In the genomic region with DNA sequence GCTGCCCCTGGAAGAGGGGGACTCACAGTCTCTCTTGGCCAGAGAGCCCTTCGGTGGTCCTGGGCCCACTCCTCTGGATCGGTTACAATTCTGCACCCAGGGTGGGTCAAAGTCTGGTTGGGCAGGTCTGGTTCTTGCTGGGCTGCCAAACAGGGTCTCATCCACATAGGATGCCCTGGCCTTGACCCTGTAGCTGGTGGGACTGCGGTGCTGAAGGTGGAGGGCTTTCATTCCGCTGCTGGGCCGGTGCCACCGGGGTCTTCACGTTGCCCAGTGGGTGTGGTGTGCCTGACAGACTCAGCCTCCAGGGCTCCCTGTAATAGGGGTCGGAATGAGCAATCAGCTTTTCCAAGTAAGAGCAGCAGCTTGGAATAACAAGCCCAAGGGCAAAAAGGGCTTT, we compare ENCODE assay signal across 8 mouse cellular contexts. TPM values are rescaled to one million over a fixed set of nuclear protein-coding genes. Genes with fewer than 3 reads are reported as not detected.
DNase-seq lines count a peak whose midpoint lies in the region; ATAC-seq and TF ChIP-seq lines count a peak whose summit lies in the region.

No protein-coding gene starts in this region.

- no peak for ATAC-seq in heart, embryonic 12.5 days (ENCODE audit: insufficient number of reproducible peaks, low FRiP score)
- no peak for ATAC-seq in forebrain, postnatal 0 days

- WGBS in heart, embryonic 12.5 days = 52% methylated on average over 8 of the region's 8 CpGs
- WGBS in forebrain, postnatal 0 days = 42% methylated on average over 8 of the region's 8 CpGs
- WGBS in macrophage (ENCODE audit: missing documents) = 84% methylated on average over 8 of the region's 8 CpGs

- no peaks in the 10 kb centered on the region for H3K27me3 ChIP-seq in heart, embryonic 12.5 days (replicated peaks)
- H3K27me3 ChIP-seq in forebrain, postnatal 0 days (ENCODE audit: insufficient read depth, low read length) = no peaks in the 10 kb centered on the region

- H3K36me3 ChIP-seq in heart, embryonic 12.5 days = peaks cover 26% of the 10 kb centered on the region
- H3K36me3 ChIP-seq in ES-E14 (ENCODE audit: control insufficient read depth, insufficient read depth, low read length, poor library complexity, severe bottlenecking) (peaks cover 14% of the 10 kb centered on the region; the same call in 1 of the 2 replicates), macrophage (ENCODE audit: inconsistent target) (no peaks in the 10 kb centered on the region)
- no peaks in the 10 kb centered on the region for H3K36me3 ChIP-seq in forebrain, postnatal 0 days (ENCODE audit: insufficient read depth)

- DNase-seq in heart, postnatal 10 days = no peak
- no peak for DNase-seq in ES-E14 (ENCODE audit: low read depth, low spot score)
- DNase-seq in forebrain, postnatal 0 days = no peak
- no peak for DNase-seq in frontal cortex, postnatal 14 days (ENCODE audit: low spot score in 2 of 2)
- no peak for DNase-seq in urinary bladder, postnatal 36 days (ENCODE audit: low spot score in 2 of 2)
- DNase-seq in yolk sac, embryonic 10.5 days (ENCODE audit: low spot score) = no peak

- in situ Hi-C loops in ES-E14 (cut with MboI; ENCODE audit: low sequenced_read_pairs in 2 of 2, unreplicated experiment in 2 of 2) = no loop called here

- H3K4me1 ChIP-seq in heart, embryonic 12.5 days (replicated peaks) = peaks cover 18% of the 10 kb centered on the region
- H3K4me1 ChIP-seq in ES-E14 (ENCODE audit: control insufficient read depth in 2 of 2, insufficient read depth in 2 of 2, low read length in 2 of 2, poor library complexity in 1 of 2) = peaks cover 0 to 9% of the 10 kb centered on the region in 2 experiments; a peak in 1 of 4 replicates
- H3K4me1 ChIP-seq in forebrain, postnatal 0 days (ENCODE audit: insufficient read depth) = peaks cover 11% of the 10 kb centered on the region; the same call in 1 of the 2 replicates

- no peak for TF ChIP-seq CTCF in forebrain, postnatal 0 days (IDR thresholded peaks at IDR 0.05; ENCODE audit: low read depth)

- peaks cover 40% of the 10 kb centered on the region for H3K79me2 ChIP-seq in macrophage (ENCODE audit: inconsistent target)

- no peak overlapping the region; the same call in 1 of the 2 replicates for H3K27ac ChIP-seq in heart, embryonic 12.5 days (ENCODE audit: poor library complexity, severe bottlenecking)
- H3K27ac ChIP-seq in ES-E14 (ENCODE audit: insufficient read depth, low read depth, low read length, poor library complexity, severe bottlenecking) (no peak overlapping the region), macrophage (no peak overlapping the region)
- no peak overlapping the region for H3K27ac ChIP-seq in forebrain, postnatal 0 days (ENCODE audit: low read depth, low read length)

- H3K4me3 ChIP-seq in heart, embryonic 12.5 days = peak overlapping the region; percentile 69
- peak overlapping the region; percentile 60 to 79 for H3K4me3 ChIP-seq in ES-E14 (ENCODE audit: insufficient read depth in 1 of 2, low read depth in 1 of 2, low read length in 2 of 2, poor library complexity in 1 of 2, severe bottlenecking in 1 of 2)
- peak overlapping the region; percentile 76 for H3K4me3 ChIP-seq in forebrain, postnatal 0 days (ENCODE audit: low read depth, low read length)
- H3K4me3 ChIP-seq in macrophage (ENCODE audit: inconsistent target) = peak overlapping the region; percentile 88

- H3K4me2 ChIP-seq in heart, embryonic 12.5 days = peak overlapping the region; percentile 95
- H3K4me2 ChIP-seq in forebrain, postnatal 0 days (ENCODE audit: low read depth) = peak overlapping the region; percentile 67

- H3K9ac ChIP-seq in heart, embryonic 12.5 days = peak overlapping the region; percentile 71
- peak overlapping the region; percentile 81 for H3K9ac ChIP-seq in ES-E14 (ENCODE audit: insufficient read depth, low read depth, low read length, poor library complexity, severe bottlenecking)
- H3K9ac ChIP-seq in forebrain, postnatal 0 days = peak overlapping the region; percentile 73

- peaks cover 5% of the 10 kb centered on the region; the same call in 1 of the 2 replicates for H3K9me3 ChIP-seq in heart, embryonic 12.5 days (replicated peaks)
- no peaks in the 10 kb centered on the region for H3K9me3 ChIP-seq in ES-E14 (ENCODE audit: control insufficient read depth, insufficient read depth, low read depth, low read length)
- H3K9me3 ChIP-seq in forebrain, postnatal 0 days (ENCODE audit: low read length) = no peaks in the 10 kb centered on the region

- intact Hi-C loops in heart, postnatal 10 days (cut with DNase I) = no loop called here

TF ChIP-seq in ES-E14, 5 proteins besides CTCF, POLR2A, EP300 and RAD21:
- TF ChIP-seq HCFC1 (IDR thresholded peaks at IDR 0.05; ENCODE audit: borderline replicate concordance, insufficient read depth, low read length) (no peak), ZNF384 (IDR thresholded peaks at IDR 0.05; ENCODE audit: low read depth, low read length) (no peak), MAFK (IDR thresholded peaks at IDR 0.05; ENCODE audit: insufficient read depth, low read depth, low read length) (no peak), CHD2 (IDR thresholded peaks at IDR 0.05; ENCODE audit: low read depth, low read length) (no peak), ZC3H11A (IDR thresholded peaks at IDR 0.05; ENCODE audit: borderline replicate concordance, low read depth, low read length) (no peak)

RNA-seq across cellular contexts. Expression of a gene that starts 1.0 kb away (rescaled TPM):
- polyA plus RNA-seq in heart, embryonic 12.5 days (2016; fragmentation: Nextera tagmentation; extraction: Ambion mirVana) = 9.1 and 10.8 TPM in 2 replicates
- 10 to 100 TPM; 12.7 to 13.1 TPM for total RNA-seq in heart, postnatal 10 days (2021)
- 20.6 and 23.7 TPM in 2 replicates for total RNA-seq in ES-E14 (2012; rRNA removed)
- total RNA-seq in forebrain, postnatal 0 days (2014; rRNA removed) = 24.1 and 36.5 TPM in 2 replicates
- 28.6 and 31.8 TPM in 2 replicates for polyA plus RNA-seq in forebrain, postnatal 0 days (2015; fragmentation: Nextera tagmentation; extraction: Ambion mirVana)
- 1 to 10 TPM in 25 of 26 experiments, under 1 TPM in 1; 0.88 to 7.9 (median 2.9) TPM for total RNA-seq in macrophage (2018; cell fraction: chromatin; rRNA removed)
- 1 to 10 TPM in 25 of 26 experiments, under 1 TPM in 1; 0.72 to 5.7 (median 4.2) TPM for total RNA-seq in macrophage (2018; cell fraction: cytosol; rRNA removed)
- 10 to 100 TPM in 1 of 26 experiments, 1 to 10 TPM in 25; 1.4 to 10.7 (median 3.8) TPM for total RNA-seq in macrophage (2018; cell fraction: nucleus; rRNA removed)
- polyA plus RNA-seq in macrophage (2018) = 4.5 to 4.9 TPM (median 4.8 TPM) in 3 replicates

RNA-seq across cellular contexts. Expression of a gene that starts 1.1 kb away (rescaled TPM):
- 38.7 and 38.8 TPM in 2 replicates for polyA plus RNA-seq in heart, embryonic 12.5 days (2016; fragmentation: Nextera tagmentation; extraction: Ambion mirVana)
- total RNA-seq in heart, postnatal 10 days (2021) = 10 to 100 TPM; 27.1 to 28.3 TPM
- 90.7 and 108 TPM in 2 replicates for total RNA-seq in ES-E14 (2012; rRNA removed)
- 43.9 and 46.0 TPM in 2 replicates for total RNA-seq in forebrain, postnatal 0 days (2014; rRNA removed)
- 35.5 and 40.0 TPM in 2 replicates for polyA plus RNA-seq in forebrain, postnatal 0 days (2015; fragmentation: Nextera tagmentation; extraction: Ambion mirVana)
- 10 to 100 TPM; 31.5 to 89.7 (median 50.6) TPM for total RNA-seq in macrophage (2018; cell fraction: chromatin; rRNA removed)
- 10 to 100 TPM; 23.7 to 34.9 (median 30.4) TPM for total RNA-seq in macrophage (2018; cell fraction: cytosol; rRNA removed)
- total RNA-seq in macrophage (2018; cell fraction: nucleus; rRNA removed) = 10 to 100 TPM; 26.2 to 49.3 (median 33.7) TPM
- 21.7 to 39.1 TPM (median 25.0 TPM) in 3 replicates for polyA plus RNA-seq in macrophage (2018)

RNA-seq across cellular contexts. Expression of a gene that starts 22.6 kb away (rescaled TPM):
- polyA plus RNA-seq in heart, embryonic 12.5 days (2016; fragmentation: Nextera tagmentation; extraction: Ambion mirVana) = 0.19 and 0.33 TPM in 2 replicates
- total RNA-seq in heart, postnatal 10 days (2021) = under 1 TPM in 1 of 2 experiments, not detected in 1; 0.17 TPM
- 0.16 TPM in 1 of 2 replicates, not detected in the other for total RNA-seq in ES-E14 (2012; rRNA removed)
- total RNA-seq in forebrain, postnatal 0 days (2014; rRNA removed) = 1.4 and 2.0 TPM in 2 replicates
- polyA plus RNA-seq in forebrain, postnatal 0 days (2015; fragmentation: Nextera tagmentation; extraction: Ambion mirVana) = 1.4 and 1.8 TPM in 2 replicates
- total RNA-seq in macrophage (2018; cell fraction: chromatin; rRNA removed) = 1 to 10 TPM in 4 of 26 experiments, under 1 TPM in 13, not detected in 9; 0.29 to 1.5 (median 0.84) TPM
- under 1 TPM; 0.19 to 0.81 (median 0.41) TPM for total RNA-seq in macrophage (2018; cell fraction: cytosol; rRNA removed)
- total RNA-seq in macrophage (2018; cell fraction: nucleus; rRNA removed) = 1 to 10 TPM in 1 of 26 experiments, under 1 TPM in 14, not detected in 11; 0.33 to 1.1 (median 0.64) TPM
- 0.37 to 0.52 TPM in 2 of 3 replicates, not detected in the other for polyA plus RNA-seq in macrophage (2018)

RNA-seq across cellular contexts. Expression of a gene that starts 22.6 kb away (rescaled TPM):
- not detected in 2 replicates for polyA plus RNA-seq in heart, embryonic 12.5 days (2016; fragmentation: Nextera tagmentation; extraction: Ambion mirVana)
- total RNA-seq in heart, postnatal 10 days (2021) = not detected
- total RNA-seq in ES-E14 (2012; rRNA removed) = not detected in 2 replicates
- total RNA-seq in forebrain, postnatal 0 days (2014; rRNA removed) = 1.9 and 2.1 TPM in 2 replicates
- polyA plus RNA-seq in forebrain, postnatal 0 days (2015; fragmentation: Nextera tagmentation; extraction: Ambion mirVana) = 0.68 and 1.2 TPM in 2 replicates
- not detected for total RNA-seq in macrophage (2018; cell fraction: chromatin; rRNA removed)
- not detected for total RNA-seq in macrophage (2018; cell fraction: cytosol; rRNA removed)
- not detected for total RNA-seq in macrophage (2018; cell fraction: nucleus; rRNA removed)
- not detected in 3 replicates for polyA plus RNA-seq in macrophage (2018)

RNA-seq across cellular contexts. Expression of a gene that starts 22.9 kb away (rescaled TPM):
- 17.1 and 17.3 TPM in 2 replicates for polyA plus RNA-seq in heart, embryonic 12.5 days (2016; fragmentation: Nextera tagmentation; extraction: Ambion mirVana)
- 10 to 100 TPM; 33.0 to 38.7 TPM for total RNA-seq in heart, postnatal 10 days (2021)
- total RNA-seq in ES-E14 (2012; rRNA removed) = 14.2 and 14.9 TPM in 2 replicates
- total RNA-seq in forebrain, postnatal 0 days (2014; rRNA removed) = 10.0 and 14.3 TPM in 2 replicates
- polyA plus RNA-seq in forebrain, postnatal 0 days (2015; fragmentation: Nextera tagmentation; extraction: Ambion mirVana) = 7.9 and 11.1 TPM in 2 replicates
- 100 to 1,000 TPM in 9 of 26 experiments, 10 to 100 TPM in 15, 1 to 10 TPM in 2; 7.1 to 211 (median 71.2) TPM for total RNA-seq in macrophage (2018; cell fraction: chromatin; rRNA removed)
- total RNA-seq in macrophage (2018; cell fraction: cytosol; rRNA removed) = 100 to 1,000 TPM in 8 of 26 experiments, 10 to 100 TPM in 18; 40.1 to 134 (median 75.9) TPM
- 100 to 1,000 TPM in 4 of 26 experiments, 10 to 100 TPM in 22; 13.7 to 170 (median 59.2) TPM for total RNA-seq in macrophage (2018; cell fraction: nucleus; rRNA removed)
- polyA plus RNA-seq in macrophage (2018) = 36.3 to 96.0 TPM (median 65.2 TPM) in 3 replicates
